Mouse (Mus musculus): ENCODE data around the gene Wnk3. TPM values are rescaled to one million over a fixed set of nuclear protein-coding genes. Genes with fewer than 3 reads are reported as not detected.
"Not testable (repeated sequence)": the region's sequence is repeated elsewhere in the genome, so short reads cannot be mapped to it uniquely, and the experiment has no call there.

Gene Wnk3
- polyA plus RNA-seq (2012; ENCODE audit: insufficient read depth, low replicate concordance): not detected in 2 replicates

DNA sequence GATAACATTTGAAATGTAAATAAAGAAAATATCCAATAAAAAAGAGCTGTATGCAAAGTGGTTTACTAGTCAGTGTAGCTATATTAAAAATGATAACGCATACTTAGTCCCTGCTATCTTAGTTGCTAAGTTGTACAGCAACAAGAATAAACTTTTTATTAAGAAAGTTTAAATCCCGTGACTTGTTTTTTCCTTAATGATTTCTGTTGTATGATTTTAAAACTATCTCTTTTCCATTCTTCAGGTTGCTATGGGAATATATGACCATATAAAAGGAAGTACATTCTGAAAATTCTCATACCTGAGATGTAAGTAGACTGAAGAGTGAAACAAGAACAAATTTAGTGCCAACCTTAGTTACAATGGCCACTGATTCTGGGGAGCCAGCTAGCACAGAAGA, at the start of gene Wnk3:
TSS of gene Wnk3 (plus strand) at position 301 of the 400 bp plus-strand sequence.
- Histone ChIP-seq H3K9me3 (no peaks in the 10 kb centered on the region), H3K4me3 (replicated peaks) (no peak within 1 kb of the TSS), H3K4me1 (no peaks in the 10 kb centered on the region), H3K27me3 (replicated peaks) (peaks cover 1% of the 10 kb centered on the region), H3K36me3 (replicated peaks; ENCODE audit: low read length) (no peaks in the 10 kb centered on the region)
- no peak for TF ChIP-seq GATA1 (IDR thresholded peaks at IDR 0.05; ENCODE audit: borderline replicate concordance, low read length)
- no peak for TF ChIP-seq FLI1 (IDR thresholded peaks at IDR 0.05; ENCODE audit: low read length)

DNA sequence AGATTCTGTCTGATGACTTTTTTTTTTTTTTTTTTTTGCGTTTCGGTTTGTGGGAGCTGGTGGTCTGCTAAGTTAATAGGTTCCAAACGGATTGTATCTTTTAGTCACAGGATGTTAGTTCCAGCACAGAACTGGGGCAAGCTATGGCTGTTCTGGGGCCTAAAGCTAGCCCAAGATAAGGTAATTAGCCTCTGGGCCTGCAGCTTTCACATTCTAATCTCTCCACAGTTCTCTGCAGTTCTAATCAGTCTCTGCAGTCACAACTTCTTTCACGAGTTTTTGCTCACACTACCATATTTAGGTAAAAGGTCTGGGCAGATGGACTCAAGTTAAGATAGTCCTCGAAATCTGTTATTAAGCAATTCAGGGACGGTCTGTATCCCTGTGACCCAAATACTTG, 39.5 kb upstream of the Wnk3 start:
- no peaks in the 10 kb centered on the region for H3K9me3 ChIP-seq
- H3K36me3 ChIP-seq (replicated peaks; ENCODE audit: low read length): no peaks in the 10 kb centered on the region
- H3K27me3 ChIP-seq (replicated peaks): peaks cover 2% of the 10 kb centered on the region
- H3K4me3 ChIP-seq (replicated peaks): no peak overlapping the region
- H3K4me1 ChIP-seq: no peaks in the 10 kb centered on the region
- TF ChIP-seq GATA1 (IDR thresholded peaks at IDR 0.05; ENCODE audit: borderline replicate concordance, low read length): no peak
- no peak for TF ChIP-seq FLI1 (IDR thresholded peaks at IDR 0.05; ENCODE audit: low read length)

DNA sequence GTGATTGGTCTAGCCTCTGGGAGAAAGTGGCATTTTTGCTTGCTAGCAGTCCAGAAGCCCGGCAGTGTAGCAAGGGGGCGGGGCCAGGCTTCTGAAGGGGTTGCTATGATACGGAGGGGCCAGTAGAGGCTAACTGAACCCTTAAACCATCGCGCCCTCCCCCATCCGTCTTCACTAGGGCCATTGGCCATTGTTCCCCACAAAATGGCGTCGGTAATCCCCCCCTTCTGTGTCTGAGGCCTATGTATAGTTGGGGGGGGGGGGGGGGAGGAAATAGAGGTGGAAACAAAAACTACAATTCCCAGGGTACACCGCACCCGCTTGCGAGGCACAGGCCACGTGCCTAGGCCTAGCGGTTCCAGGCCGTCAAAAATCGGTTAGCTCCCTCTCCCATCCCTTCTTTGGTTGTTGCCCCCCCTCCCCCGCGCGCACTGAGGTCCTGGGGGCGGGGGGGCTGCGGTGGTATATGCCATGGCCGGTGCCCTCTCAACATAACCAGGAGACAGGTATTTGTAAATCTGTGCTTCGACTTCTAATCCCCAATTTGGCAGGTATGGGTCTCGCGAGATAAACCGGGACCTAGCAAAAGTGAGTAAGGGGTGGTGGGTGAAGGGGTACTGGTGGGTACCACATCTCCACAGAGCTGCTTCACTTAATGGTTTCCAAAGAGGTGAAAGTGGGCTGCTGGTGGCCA, 29.3 kb upstream of the Wnk3 start:
- Histone ChIP-seq H3K4me1 (no peaks in the 10 kb centered on the region; the same call in 1 of the 2 replicates), H3K4me3 (replicated peaks) (peak overlapping the region; percentile 91), H3K36me3 (replicated peaks; ENCODE audit: low read length) (no peaks in the 10 kb centered on the region), H3K9me3 (peaks cover 9% of the 10 kb centered on the region; the same call in 1 of the 2 replicates), H3K27me3 (replicated peaks) (peaks cover 46% of the 10 kb centered on the region)
- no peak for TF ChIP-seq FLI1 (IDR thresholded peaks at IDR 0.05; ENCODE audit: low read length)
- no peak for TF ChIP-seq GATA1 (IDR thresholded peaks at IDR 0.05; ENCODE audit: borderline replicate concordance, low read length)

DNA sequence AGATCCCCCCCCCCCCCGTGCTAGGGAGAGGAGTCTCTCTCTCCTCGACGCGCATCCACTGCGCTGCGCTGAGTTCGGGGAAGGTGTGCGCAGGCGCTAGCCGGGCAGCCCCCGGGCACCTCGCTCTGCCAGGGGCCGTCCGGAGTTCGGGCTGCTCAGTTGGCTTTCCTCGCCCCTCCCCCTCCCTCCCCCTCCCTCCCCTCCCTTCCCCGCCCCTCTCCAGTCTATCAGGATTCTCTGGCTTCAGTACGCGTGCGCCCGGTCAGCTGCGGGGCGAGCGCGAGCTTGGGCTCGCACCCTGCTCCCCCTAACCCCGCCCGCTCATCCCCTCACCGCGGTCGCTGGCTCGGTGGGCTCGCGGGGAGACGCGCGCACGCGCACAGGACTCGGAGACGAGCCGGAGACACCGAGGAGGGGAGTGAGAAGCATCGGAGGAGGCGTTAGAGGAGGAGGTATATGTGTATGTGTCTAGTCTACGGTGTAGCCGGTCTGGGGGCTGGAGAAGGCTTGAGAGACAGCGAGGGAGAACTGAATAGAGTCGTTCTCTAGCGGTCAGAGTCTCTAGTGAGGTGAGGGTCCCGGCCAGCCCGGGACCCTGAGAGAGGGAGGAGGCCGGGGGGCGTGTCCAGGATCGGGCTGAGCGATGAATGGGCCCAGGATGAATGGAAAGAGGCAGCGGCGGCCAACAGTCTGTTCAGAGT, 28.5 kb upstream of the Wnk3 start:
- Histone ChIP-seq H3K9me3 (peaks cover 9% of the 10 kb centered on the region; the same call in 1 of the 2 replicates), H3K4me3 (replicated peaks) (peak overlapping the region; percentile 91), H3K36me3 (replicated peaks; ENCODE audit: low read length) (no peaks in the 10 kb centered on the region), H3K27me3 (replicated peaks) (peaks cover 43% of the 10 kb centered on the region), H3K4me1 (no peaks in the 10 kb centered on the region; the same call in 1 of the 2 replicates)
- TF ChIP-seq GATA1 (IDR thresholded peaks at IDR 0.05; ENCODE audit: borderline replicate concordance, low read length) (no peak), FLI1 (IDR thresholded peaks at IDR 0.05; ENCODE audit: low read length) (no peak)

DNA sequence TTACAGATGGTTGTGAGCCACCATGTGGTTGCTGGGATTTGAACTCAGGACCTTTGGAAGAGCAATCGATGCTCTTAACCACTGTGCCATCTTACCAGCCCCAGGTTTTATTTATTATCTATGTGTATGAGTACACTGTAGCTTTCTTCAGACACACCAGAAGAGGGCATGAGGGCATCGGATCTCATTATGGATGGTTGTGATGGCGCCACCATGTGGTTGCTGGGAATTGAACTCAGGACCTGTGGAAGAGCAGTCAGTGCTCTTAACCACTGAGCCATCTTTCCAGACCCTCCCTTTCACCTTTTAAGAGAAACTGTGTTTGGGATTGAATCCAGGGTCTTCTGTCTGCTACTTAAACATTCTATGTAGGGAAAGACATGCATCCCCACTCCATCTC, 24.7 kb upstream of the Wnk3 start:
- not testable (repeated sequence) for H3K9me3 ChIP-seq; H3K4me1 ChIP-seq; H3K36me3 ChIP-seq (replicated peaks; ENCODE audit: low read length); H3K4me3 ChIP-seq (replicated peaks)
- H3K27me3 ChIP-seq (replicated peaks): peaks cover 26% of the 10 kb centered on the region

DNA sequence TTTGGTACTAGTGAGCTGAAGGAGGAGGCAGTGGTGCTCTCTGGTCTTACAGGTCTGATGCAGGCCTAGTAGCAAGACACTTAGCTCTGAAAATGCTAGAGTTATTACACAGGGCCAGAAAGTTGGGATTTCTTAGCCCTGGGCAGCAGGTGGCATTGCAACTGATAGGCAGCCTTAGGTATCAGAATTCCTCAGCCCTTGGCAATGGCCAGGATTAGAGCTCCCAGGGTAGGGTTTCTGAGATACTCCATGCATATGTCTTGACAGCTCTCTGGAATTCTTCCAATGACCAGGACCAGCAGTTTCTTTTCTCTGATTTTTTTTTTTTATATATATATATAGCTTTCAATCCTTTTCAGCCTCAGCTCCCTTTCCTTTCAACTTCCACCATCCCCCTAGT, 100.5 kb downstream of the Wnk3 start:
- Histone ChIP-seq H3K4me3 (replicated peaks) (no peak overlapping the region), H3K9me3 (no peaks in the 10 kb centered on the region), H3K27me3 (replicated peaks) (peaks cover 4% of the 10 kb centered on the region), H3K36me3 (replicated peaks; ENCODE audit: low read length) (no peaks in the 10 kb centered on the region), H3K4me1 (no peaks in the 10 kb centered on the region)
- no peak for TF ChIP-seq FLI1 (IDR thresholded peaks at IDR 0.05; ENCODE audit: low read length)
- TF ChIP-seq GATA1 (IDR thresholded peaks at IDR 0.05; ENCODE audit: borderline replicate concordance, low read length): no peak

DNA sequence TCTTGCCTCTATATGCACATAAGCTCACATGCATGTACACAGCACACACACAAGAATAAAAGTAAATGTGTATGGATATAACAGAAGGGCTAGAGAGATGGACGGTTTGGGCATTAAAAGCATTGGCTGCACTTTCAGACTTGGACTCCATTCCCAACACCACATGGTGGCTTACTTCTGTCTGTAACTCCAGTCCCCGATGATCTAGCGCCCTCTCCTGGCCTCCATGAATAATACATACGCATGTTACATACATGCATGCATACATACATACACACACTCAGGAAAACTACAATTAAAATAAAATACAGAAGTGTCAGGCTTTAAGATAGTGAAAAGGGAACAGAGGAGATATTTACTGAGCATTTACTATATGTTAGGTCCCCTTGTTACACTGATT, 115.9 kb downstream of the Wnk3 start:
- Histone ChIP-seq H3K4me3 (replicated peaks) (no peak overlapping the region), H3K36me3 (replicated peaks; ENCODE audit: low read length) (no peaks in the 10 kb centered on the region), H3K27me3 (replicated peaks) (peaks cover 13% of the 10 kb centered on the region), H3K9me3 (peaks cover 2% of the 10 kb centered on the region; the same call in 1 of the 2 replicates), H3K4me1 (no peaks in the 10 kb centered on the region)
- no peak for TF ChIP-seq GATA1 (IDR thresholded peaks at IDR 0.05; ENCODE audit: borderline replicate concordance, low read length)
- no peak for TF ChIP-seq FLI1 (IDR thresholded peaks at IDR 0.05; ENCODE audit: low read length)

DNA sequence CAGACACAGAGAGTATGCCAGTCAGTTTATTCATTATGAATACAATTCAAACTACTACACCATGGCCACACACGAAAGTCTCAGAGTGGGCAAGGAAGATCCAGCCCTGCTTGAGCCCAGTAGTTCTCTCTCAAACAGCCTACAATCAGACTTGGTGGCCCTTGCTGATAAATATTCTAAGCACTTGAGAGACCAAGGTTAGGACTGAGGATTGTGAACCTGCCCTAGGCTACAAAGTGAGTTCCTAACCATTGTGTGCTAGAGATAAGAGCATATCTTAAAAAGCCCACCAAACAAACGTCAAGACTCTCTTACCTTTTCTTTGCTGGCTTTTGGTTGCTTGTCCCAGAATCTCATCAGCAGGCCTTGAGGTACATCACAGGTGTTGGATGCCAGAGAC, 135.7 kb downstream of the Wnk3 start:
- Histone ChIP-seq H3K9me3 (peaks cover 3% of the 10 kb centered on the region; the same call in 1 of the 2 replicates), H3K4me1 (peaks cover 21% of the 10 kb centered on the region), H3K27me3 (replicated peaks) (peaks cover 6% of the 10 kb centered on the region), H3K36me3 (replicated peaks; ENCODE audit: low read length) (no peaks in the 10 kb centered on the region), H3K4me3 (replicated peaks) (no peak overlapping the region)
- TF ChIP-seq GATA1 (IDR thresholded peaks at IDR 0.05; ENCODE audit: borderline replicate concordance, low read length): no peak
- TF ChIP-seq FLI1 (IDR thresholded peaks at IDR 0.05; ENCODE audit: low read length): no peak

DNA sequence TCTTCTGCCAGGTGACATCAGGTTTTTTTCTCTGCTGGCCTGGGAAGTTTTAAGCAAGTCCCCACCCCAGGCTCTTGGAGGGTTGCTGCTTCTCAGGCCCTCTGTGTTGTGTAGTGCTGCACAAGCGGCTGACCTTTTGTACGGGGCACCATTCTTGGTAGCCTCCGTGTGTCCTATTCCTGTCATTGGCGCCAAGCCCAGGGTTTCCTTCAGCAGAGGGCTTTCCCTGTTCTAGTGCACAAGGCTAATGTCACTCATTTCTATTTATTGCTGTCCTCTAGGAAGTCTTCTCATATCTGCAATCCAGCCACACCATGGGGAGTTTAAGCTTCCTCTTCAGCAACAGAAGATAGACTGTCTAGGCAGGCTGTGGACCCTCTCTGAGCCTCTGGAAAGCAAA, 139.9 kb downstream of the Wnk3 start:
- no peaks in the 10 kb centered on the region for H3K9me3 ChIP-seq
- no peaks in the 10 kb centered on the region for H3K36me3 ChIP-seq (replicated peaks; ENCODE audit: low read length)
- peak overlapping the region; percentile 0 for H3K4me3 ChIP-seq (replicated peaks)
- TF ChIP-seq GATA1 (IDR thresholded peaks at IDR 0.05; ENCODE audit: borderline replicate concordance, low read length) (no peak), FLI1 (IDR thresholded peaks at IDR 0.05; ENCODE audit: low read length) (no peak)
- peaks cover 6% of the 10 kb centered on the region for H3K27me3 ChIP-seq (replicated peaks)
- peaks cover 23% of the 10 kb centered on the region for H3K4me1 ChIP-seq

Data from megakaryocyte, embryonic 14.5 days (primary cell).